Mouse (Mus musculus) cerebral cortex, adult 2 months (tissue): ENCODE data around the gene A4galt.

ENCODE experiments used
- WGBS: fragments of 180-500 bp; shearing (Covaris S2); methylation state at CpG from one replicate; pipeline ENCODE4 v1.1.7; 2018; 5-methylcytosine and 5-hydroxymethylcytosine counted together

Gene A4galt

DNA sequence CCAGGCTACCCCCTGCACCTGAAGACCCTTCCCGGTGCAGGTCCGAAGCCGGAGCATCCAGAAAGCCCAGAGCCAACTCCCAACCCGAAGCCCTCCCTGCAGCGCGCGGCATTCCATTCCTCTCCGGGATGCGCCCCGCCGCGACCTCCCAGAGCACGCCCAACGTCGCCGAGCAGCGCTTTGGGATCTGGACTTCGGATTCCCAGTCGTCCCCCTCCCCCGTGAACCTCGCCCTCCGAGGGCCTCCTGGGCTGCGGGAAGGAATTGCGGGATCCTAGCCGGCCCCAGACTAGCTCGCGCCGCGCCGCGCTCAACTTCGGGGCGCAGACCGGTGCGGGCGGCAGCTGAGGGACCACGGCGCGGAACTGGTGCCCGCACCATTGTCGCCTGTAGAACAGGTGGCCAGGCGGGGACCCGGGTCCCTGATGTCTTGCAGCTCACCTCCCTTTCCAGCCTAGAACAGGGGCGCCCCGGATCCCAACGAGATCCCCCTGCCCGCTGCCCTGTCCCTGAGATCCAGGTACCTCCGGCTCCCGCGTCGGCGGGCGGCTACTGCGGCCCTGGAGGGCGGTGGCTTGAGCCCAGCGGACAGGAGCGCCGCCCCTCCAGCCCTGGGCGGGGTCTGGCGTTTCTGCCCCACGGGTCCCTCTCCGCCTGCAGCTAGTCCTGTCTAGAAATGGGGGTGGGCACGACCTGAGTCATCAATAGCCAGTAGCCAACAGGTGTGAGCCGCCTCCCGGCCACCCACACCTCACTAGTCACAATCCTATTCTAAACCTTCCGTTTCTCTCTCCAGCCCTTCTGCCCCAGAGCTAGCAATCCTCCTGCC lies at the start of gene A4galt:
A4galt (minus strand) TSS at position 599 of the 829 bp plus-strand sequence.
- 2% methylated on average over 57 of the region's 66 CpGs for WGBS

DNA sequence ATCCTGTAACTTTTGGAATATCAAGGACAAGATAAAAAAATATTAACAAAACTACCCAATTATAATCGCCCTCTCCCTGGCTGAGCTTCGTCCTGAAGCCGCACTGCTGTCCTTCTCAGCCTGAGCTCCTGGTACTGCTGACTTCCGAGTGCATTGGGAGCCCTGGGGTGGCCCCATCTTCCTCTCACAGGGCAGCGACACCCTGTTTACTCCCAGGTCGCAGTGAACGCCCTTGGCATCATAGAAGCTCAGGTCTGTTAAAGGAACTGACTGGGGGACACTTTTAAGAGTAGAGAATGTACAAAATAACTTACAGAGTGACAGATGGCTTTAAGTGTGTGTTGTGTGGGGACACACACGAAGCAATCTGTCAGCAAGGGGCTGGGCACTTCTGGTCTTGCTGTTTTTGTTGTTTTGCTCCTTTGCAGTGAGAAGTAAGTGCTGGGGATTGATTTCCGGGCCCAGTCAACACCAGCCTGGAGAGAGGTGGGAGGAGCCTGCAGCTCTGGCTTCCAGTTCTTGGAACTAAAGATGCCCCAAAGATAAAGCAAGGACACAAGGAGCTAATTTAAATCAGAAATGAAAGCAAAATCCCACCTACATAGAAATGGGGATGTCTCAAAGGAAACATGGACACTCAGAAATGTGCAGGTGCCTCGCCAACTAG lies 48.5 kb upstream of the A4galt start:
- 52% methylated on average over 10 of the region's 10 CpGs for WGBS

DNA sequence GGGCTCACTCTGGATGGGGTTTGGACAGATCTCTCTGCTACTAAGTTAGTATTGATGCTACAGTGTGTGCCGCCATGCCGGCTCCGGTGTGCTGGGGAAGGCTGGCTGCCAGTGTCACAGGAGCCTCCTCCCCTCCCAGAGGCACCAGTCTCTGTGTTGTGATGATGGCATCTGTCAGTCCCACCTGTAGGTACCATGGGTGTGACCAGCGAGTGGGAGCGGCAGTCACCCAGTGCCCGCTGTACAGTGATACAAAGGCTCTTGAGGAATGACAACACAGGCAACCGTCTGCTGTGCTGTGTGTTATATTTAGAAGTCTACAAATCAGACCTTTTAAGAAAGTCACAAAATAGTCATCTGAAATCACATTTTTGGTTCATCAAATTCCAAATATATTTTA lies 47.9 kb upstream of the A4galt start:
- WGBS: 62% methylated on average over 7 of the region's 7 CpGs

DNA sequence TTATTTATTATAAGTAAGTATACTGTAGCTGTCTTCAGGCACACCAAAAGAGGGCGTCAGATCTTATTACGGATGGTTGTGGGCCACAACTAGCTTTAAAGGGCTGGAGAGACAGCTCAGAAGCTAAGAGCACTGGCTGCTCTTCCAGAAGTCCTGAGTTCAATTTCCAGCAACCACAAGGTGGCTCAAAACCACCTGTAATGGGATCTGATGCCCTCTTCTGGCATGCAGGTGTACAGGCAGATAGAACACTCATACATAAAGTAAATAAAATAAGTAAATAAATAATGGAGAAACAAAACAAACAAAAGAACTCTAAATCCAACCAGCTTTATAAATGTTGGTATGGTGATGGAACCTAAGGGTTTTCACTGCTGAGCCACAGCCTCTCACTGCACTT lies 47.2 kb upstream of the A4galt start:
- WGBS: 98% methylated on average over 2 of the region's 2 CpGs

DNA sequence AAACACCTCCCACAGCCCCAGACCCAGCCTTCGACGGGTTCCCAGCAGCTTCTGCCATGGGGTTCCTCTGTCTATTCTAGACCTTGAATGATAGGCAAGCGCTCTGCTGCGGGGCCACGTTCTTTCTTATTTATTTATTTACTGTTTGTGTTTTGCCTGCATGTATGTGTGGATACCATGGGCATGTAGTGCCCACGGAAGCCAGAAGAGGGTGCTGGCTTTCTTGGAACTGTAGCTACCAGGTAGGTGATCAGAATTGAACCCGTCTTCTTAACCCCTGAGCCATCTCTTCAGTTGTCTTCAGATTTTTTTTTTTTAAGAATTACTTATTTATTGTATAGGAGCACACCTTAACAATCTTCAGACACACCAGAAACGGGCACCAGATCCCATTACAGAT lies 46.7 kb upstream of the A4galt start:
- 93% methylated on average over 8 of the region's 8 CpGs for WGBS

DNA sequence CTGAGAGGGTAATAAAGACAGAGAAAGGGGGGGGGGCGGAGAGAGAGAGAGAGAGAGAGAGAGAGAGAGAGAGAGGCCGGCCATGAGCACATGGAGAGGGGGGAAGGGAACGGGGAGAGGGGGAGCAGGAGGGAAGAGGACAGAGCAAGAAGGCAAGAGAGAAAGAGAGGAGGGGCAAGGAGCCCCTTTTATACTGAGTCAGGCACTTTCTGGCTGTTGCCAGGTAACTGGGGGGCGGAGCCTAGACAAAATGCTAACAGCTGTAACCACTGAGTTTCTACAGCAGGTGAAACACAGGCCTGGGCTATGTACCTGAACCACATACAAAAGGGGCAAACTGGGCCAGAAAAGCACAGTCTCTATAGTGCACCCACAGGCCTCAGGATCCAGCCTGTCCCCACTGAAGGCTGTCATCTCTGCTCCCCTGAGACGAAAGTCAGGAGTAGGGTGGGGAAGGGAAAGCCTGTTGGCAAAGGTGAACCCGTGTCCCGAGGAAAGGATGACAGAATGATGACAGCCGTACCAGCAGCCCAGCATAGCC lies 45.3 kb upstream of the A4galt start:
- 85% methylated on average over 7 of the region's 8 CpGs for WGBS

DNA sequence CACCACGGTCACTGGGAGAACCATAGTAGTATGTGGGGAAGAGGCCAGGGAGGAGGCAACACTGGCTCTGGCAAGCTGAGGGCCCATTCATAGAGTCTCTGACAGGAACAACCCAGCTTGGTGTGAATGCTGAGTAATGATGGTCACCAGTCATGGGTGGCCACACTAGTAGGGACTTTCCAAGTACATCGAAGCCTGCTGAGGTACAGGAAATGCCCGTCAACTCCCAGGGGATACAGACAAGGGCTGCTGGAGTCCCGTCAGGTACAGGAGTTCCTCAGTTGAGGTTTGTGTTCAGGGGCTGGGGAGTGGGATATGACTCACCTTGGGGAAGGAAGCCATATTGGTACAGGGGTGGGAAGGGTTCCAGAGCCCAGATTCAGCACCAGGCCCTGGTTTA lies 44.5 kb upstream of the A4galt start:
- 91% methylated on average over 4 of the region's 4 CpGs for WGBS

DNA sequence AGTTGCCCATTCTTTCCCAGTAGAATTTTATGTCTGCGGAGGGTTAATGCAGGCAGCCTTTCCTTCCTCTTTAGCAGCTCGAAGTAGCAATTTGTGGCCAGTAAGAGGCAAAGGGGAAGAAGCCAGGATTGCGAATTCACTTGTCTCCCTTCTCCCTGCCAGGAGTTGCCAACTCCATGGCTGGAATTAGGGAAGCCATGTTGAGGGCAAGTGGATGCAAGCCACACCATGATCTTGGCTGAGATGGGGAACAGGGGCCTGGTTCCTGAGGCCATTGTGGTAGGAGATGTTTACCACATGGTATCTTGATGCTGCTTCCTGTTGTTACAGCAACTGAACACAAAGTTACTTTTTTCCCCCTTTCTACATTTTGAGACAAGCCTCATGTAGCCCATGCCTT lies 43.4 kb upstream of the A4galt start:
- WGBS: 73% methylated on average over 3 of the region's 3 CpGs

DNA sequence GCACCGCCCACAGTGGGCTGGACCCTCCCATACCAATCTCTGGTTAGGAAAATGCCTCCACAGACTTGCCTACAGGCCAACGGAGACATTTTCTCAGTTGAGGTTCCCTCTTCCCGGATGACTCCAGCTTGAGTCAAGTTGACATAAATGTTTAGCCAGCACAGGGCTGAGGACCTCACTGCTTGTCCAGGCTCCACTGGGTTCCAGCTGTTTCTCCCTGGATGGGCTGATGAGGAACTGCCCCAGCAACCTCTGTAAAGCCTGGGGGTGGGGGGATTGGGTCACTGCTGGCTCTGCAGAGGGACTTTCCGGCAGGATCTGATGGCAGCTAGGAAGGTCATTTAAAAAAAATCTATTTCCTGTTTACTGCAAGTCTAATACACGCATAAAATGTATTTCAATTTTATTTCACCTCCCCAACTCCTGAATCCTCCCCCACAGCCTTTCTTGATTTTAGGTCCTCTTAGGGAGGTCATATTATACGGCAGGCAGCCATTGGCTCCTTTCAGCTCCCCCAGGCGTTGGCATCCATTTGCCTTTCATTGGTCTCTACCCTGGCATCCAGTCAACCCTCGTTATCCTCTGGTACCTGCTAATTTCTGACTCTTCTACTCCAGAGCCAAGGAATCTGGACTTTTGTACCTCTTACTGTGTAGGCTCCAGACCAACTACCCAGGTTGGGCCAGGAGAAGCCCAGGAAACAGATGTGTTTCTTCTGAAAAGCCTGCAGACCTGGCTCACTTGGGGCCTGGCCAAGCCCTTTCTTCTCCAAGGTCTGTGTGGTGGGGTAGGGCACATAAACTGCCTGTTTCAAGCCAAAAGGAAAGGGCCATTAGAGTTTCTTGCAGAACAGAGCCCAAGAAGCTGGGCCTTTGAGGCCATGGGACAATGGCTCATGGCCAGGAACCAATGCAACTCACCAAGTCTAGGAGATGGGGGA lies 42.4 kb upstream of the A4galt start:
- WGBS: 76% methylated on average over 8 of the region's 8 CpGs

DNA sequence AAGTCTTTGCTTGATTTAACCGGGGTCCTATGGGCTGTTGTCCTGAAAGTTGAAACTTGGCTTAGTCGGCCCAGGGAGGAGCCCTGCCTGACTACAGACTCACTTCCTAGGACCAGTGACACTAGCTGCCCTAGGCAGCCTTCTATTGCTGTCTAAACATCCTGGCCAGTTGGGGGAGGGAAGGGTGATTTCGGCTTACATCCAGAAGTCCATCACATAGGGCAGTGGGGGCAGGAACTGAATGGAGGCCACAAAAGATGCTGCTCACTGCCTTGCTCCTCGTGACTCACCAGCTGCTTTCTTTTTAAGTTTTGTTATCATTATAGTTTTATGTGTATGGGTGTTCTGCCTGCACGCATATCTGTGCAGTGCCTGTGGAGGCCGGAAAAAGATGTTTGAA lies 41.6 kb upstream of the A4galt start:
- WGBS: 71% methylated on average over 6 of the region's 6 CpGs

DNA sequence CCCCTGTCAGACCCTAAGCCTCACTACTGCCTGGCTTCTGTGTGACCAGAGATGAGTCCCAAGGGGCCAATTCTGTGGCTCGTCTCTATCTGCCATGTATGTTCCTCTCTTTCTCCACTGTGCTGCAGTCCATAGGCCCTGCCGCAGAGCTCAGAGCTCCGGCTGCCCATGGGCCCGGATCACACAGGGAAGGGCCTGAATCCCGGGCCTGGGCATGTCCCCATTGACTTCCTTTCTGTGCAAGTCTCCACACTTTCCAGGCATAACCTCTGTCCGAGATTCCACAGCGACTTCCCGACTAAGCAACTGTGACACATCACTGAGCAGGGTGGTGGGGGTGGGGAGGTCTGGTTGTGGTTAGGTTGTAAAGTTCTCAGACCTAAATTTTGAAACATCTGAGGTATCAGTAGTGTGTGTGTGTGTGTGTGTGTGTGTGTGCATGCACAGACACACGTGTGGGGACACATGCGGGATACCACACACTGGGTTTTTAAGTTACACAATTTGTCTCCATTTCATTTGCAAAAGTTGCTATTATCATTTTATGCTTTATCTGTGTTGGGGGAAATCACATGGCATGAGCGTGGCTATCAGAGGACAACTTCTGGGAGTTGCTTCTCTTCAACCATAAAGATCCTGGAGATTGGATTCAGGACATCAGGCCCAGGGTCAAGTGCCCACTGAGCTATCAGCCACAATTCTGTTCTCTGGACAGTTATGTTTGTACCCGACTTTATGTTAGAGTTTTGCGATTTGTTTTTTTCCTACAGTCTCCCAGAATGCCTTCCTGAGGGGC lies 40.9 kb upstream of the A4galt start:
- 85% methylated on average over 13 of the region's 13 CpGs for WGBS

DNA sequence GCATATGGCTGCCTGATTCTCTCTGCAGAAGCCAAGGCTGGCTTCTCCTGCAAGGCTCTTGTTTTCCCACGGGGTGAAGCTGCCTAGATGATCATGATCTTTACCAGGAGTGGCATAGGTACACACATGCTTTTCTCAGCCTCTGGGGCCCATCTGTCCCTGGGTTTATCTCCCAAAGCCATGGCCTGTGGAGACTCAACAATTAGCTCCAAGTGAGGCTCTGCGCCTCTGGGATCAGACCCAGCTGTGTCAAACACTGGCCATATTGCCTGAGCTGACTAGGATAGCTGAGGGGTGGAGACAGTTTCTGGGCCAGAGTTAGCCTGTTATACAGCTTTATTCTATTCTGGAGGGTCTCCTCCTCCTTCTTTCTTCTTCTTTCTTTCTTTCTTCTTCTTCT lies 39.3 kb upstream of the A4galt start:
- 86% methylated on average over 2 of the region's 2 CpGs for WGBS

DNA sequence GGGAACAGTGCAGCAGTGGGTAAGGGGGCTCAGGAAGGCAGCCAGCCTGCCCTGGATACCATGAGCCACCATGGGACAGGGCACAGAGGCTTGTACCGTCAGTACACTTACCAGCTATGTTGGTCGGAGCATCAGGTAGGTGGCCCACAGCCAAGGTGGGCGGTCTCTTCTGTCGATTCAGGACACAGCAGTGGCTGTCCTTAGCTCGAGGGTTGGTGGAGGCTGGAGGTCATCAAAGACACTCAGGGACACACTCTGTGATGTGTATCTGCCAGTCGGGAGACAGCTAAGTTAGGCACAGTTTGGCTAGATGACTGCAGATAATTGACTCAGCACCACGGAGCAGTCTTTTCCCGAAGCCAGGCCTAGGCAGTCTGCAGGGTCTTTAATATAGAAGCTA lies 33.3 kb upstream of the A4galt start:
- 74% methylated on average over 8 of the region's 8 CpGs for WGBS

DNA sequence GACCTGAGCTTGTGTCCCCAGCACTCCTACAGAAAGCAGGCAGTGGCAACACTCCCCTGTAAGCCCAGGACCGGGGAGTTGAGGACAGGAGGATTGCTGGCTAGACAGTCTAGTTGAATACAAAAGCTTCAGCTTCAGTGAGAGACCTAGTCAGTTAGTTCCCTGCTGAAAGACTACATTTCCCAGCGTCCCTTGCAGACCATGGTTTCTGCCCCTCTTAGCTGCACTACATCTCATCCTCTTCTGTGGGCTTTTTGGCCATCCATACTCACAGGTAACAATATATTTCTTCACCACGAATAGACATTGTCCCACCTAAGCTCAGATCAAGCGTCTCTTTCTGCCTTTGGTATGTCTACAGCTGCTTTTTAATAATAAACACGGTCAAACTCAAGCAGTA lies 30.8 kb upstream of the A4galt start:
- 78% methylated on average over 5 of the region's 5 CpGs for WGBS

DNA sequence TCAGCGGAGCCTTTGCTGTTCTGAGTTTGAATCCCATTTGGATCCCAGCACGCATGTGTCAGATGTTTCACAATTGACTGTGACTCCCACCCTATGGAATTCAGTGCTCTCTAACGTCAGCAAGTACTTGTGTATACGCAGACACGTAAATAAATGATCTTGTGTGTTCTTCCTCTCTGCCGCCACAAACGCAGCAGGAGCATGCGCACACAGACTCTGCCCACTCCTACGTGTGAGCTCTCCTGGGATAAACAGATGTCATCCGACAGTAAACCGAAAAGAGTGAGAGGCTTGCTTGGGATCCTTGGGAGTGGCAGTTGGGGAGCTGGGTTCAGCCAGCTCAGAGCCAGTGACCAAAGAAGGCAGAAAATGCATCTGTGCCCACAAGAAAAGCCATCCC lies 29.7 kb upstream of the A4galt start:
- 78% methylated on average over 11 of the region's 11 CpGs for WGBS

DNA sequence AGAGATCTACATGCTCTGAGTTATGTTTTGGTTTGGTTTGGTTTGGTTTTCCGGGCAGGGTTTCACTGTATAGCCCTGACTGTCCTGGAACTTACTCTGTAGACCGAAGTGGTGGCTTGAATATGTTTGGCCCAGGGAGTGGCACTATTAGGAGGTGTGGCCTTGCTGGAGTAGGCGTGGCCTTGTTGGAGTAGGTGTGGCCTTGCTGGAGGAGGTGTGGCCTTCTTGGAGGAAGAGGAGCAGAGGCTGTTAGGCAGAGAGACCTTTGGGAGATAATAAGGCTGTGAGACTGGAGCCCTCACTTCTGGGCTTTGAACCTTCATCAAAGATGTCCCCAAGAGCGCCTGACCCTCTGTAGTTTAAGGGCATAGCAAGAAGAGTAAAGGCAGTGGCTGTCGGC lies 27.0 kb upstream of the A4galt start:
- 88% methylated on average over 5 of the region's 5 CpGs for WGBS

DNA sequence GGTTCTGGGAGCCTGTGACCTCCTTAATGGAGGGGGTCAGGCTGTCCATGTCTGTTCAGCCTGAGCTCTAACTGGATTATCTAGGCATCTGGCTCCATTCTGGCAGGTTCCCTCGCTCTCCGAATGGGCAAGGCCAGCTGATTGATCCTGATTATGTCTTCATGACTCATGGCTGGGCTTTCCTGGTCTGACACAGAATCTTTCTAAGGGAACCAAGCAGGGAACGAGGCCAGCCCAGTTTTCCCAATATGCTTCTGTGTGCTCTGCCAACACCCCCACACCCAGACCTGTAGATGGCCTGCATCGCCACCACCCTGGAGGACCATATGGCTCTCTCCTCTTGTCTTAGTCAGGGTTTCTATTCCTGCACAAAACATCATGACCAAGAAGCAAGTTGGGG lies 25.9 kb upstream of the A4galt start:
- 59% methylated on average over 4 of the region's 4 CpGs for WGBS

DNA sequence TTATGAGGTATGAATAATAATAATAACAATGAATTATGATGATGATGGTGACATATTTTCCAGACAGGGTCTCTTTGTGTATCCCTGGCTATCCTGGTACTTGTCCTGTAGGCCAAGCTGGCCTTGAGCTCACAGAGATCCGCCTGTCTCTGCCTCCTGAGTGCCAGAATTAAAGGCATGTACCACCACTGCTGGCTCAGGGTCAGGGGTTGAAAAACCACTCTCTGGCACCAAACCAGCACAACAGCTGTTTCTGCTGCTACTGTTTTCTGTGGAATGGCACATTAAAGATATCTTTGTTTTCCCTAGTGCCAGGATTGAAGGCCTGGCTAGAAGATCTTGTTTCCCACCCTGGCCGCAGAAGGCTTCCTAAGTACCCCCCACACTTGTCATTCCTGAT lies 21.4 kb upstream of the A4galt start:
- 89% methylated on average over 2 of the region's 2 CpGs for WGBS

DNA sequence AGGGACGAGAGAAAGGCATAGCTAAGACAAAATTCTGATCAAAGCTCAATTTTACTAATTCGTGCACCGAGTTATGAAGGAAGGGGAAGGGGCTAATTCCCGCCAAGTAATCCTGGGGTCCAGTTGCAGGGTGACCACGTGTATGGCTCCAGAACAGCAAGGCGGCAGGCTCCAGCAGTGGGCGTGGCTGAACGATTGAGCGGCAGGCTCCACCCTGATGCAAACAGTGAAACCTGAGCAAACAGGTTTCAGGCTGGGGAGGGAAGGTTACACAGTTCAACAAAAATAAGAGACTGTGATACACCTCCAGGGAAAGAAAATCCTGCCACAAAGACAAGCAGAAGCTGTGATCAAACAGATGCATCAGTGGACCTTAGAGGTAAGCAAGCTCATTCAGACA lies 19.6 kb upstream of the A4galt start:
- 59% methylated on average over 9 of the region's 9 CpGs for WGBS

DNA sequence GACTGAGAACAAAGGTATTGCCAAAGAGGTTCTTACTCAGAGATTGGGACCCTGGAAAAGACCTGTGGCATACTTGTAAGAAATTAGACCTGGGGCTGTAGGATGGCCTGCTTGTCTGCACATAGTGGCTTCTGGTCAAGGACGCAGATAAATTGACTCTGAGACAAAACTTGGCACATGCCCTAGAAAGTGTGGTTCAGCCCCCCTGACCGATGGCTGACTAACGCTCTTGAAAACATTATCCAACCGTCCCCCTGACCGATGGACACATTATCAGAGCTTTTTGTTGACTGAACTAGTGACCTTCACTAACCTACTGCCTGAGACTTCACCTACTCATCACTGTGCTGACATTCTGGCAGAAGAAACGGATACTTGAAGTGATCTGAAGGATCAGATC lies 18.4 kb upstream of the A4galt start:
- 89% methylated on average over 6 of the region's 6 CpGs for WGBS

DNA sequence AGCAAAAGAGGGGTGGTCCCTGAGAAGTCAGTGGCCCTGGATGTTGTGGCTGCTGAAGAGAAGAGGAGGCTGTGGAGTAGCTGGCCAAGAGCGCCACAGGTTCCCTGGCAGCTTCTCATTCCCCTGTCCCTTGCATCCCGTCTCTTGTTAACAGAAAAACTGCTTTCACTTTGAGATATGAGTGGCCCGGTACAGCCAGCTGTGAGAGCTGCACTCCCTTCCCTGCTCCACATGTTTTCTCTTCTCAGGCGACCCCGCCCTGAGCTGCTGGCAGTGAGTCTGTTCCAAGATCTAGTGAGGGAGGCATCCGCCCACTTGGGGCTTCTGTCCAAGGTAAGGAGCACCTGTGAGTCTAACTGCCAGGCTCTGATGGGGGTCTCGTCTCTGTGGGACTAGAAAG lies 16.9 kb upstream of the A4galt start:
- 69% methylated on average over 7 of the region's 7 CpGs for WGBS
